Mouse (Mus musculus) heart, postnatal 14 days (tissue): ENCODE data around the gene Mmp15. TPM values are rescaled to one million over a fixed set of nuclear protein-coding genes. Genes with fewer than 3 reads are reported as not detected.
"Not testable (repeated sequence)": the region's sequence is repeated elsewhere in the genome, so short reads cannot be mapped to it uniquely, and the experiment has no call there.

ENCODE experiments used
- DNase-seq, 2 experiments: peaks; one replicate each; pipeline ENCODE4 v3.0.0; 2021 to 2022
- intact Hi-C: fragments of 180-260 bp; cut with DNase I; formaldehyde crosslinking; loops from one replicate; pipeline ENCODE4 v1.15.1; 2025
- total RNA-seq, 2 experiments: library from RNA; stranded (reverse); gene quantifications; 2 replicates each; pipeline ENCODE4 v1.2.3; 2021

Mmp15 gene
- total RNA-seq, 2 experiments from 2014 or later: 90.2 to 99.0 TPM

GRCm38 (mm10) chr8:95374429-95374828 is 22.4 kb downstream of the Mmp15 start:
- intact Hi-C loops: no loop called here
- no peak for DNase-seq

- intact Hi-C loops: no loop called here
- DNase-seq: no peak
These were observed 23.4 kb downstream of the Mmp15 start for GRCm38 (mm10) chr8:95375374-95375930.

GRCm38 (mm10) chr8:95376309-95376999 is 24.4 kb downstream of the Mmp15 start:
- intact Hi-C loops: loop anchor here (2.0 kb wide), 1 partner anchor 24 kb away; the partner anchor contains the start of gene Mmp15

GRCm38 (mm10) chr8:95377101-95377500 is 25.0 kb downstream of the Mmp15 start:
- intact Hi-C loops: loop anchor here (2.0 kb wide), 1 partner anchor 24 kb away; the partner anchor contains the start of gene Mmp15
- DNase-seq: no peak

More at GRCm38 (mm10) chr8:95376309-95376999, 24.4 kb downstream of the Mmp15 start:
- DNase-seq: no peak

GRCm38 (mm10) chr8:95377863-95378291 is 25.8 kb downstream of the Mmp15 start:
- intact Hi-C loops: loop anchor here (2.0 kb wide), 1 partner anchor 25 kb away; the partner anchor contains the start of gene Mmp15
- DNase-seq: peak; percentile 48 to 64

GRCm38 (mm10) chr8:95378928-95379327 is 26.9 kb downstream of the Mmp15 start:
- intact Hi-C loops, DNase-seq: not testable (repeated sequence)

GRCm38 (mm10) chr8:95380953-95381352 is 28.9 kb downstream of the Mmp15 start:
- DNase-seq: peak in 1 of 2 experiments; percentile 47
- intact Hi-C loops: no loop called here

GRCm38 (mm10) chr8:95381595-95381994 is 29.5 kb downstream of the Mmp15 start:
- intact Hi-C loops: no loop called here
- DNase-seq: no peak

GRCm38 (mm10) chr8:95384501-95384900 is 32.4 kb downstream of the Mmp15 start:
- intact Hi-C loops: no loop called here

GRCm38 (mm10) chr8:95386037-95386436 is 34.0 kb downstream of the Mmp15 start:
- intact Hi-C loops: no loop called here
- DNase-seq: no peak

More at GRCm38 (mm10) chr8:95384501-95384900, 32.4 kb downstream of the Mmp15 start:
- no peak for DNase-seq

GRCm38 (mm10) chr8:95387221-95387620 is 35.2 kb downstream of the Mmp15 start:
- DNase-seq: no peak
- intact Hi-C loops: no loop called here

GRCm38 (mm10) chr8:95387936-95388335 is 35.9 kb downstream of the Mmp15 start:
- no peak for DNase-seq
- intact Hi-C loops: no loop called here

- intact Hi-C loops: loop anchor here (5.0 kb wide), 2 partner anchors 37 to 38 kb away; partner anchors contain the start of gene Mmp15
These were observed 38.2 kb downstream of the Mmp15 start for GRCm38 (mm10) chr8:95390312-95390711.

GRCm38 (mm10) chr8:95391101-95391500 is 39.0 kb downstream of the Mmp15 start:
- no peak for DNase-seq
- intact Hi-C loops: loop anchor here (5.0 kb wide), 2 partner anchors 36 to 39 kb away; partner anchors contain the start of gene Mmp15

More at GRCm38 (mm10) chr8:95390312-95390711, 38.2 kb downstream of the Mmp15 start:
- DNase-seq: no peak

- DNase-seq: peak; percentile 42 to 44
- intact Hi-C loops: loop anchor here (5.0 kb wide), 2 partner anchors 35 to 40 kb away; partner anchors contain the start of gene Mmp15
These were observed 40.5 kb downstream of the Mmp15 start for GRCm38 (mm10) chr8:95392604-95393003.

GRCm38 (mm10) chr8:95395186-95395918 is 43.3 kb downstream of the Mmp15 start:
- intact Hi-C loops: no loop called here
- no peak for DNase-seq

GRCm38 (mm10) chr8:95396752-95397151 is 44.7 kb downstream of the Mmp15 start:
- intact Hi-C loops: no loop called here
- DNase-seq: no peak

GRCm38 (mm10) chr8:95397201-95397600 is 45.1 kb downstream of the Mmp15 start:
- no peak for DNase-seq
- intact Hi-C loops: no loop called here

- intact Hi-C loops: no loop called here
- no peak for DNase-seq
These were observed 47.1 kb downstream of the Mmp15 start for GRCm38 (mm10) chr8:95399131-95399530.

GRCm38 (mm10) chr8:95401091-95401490 is 49.0 kb downstream of the Mmp15 start:
- DNase-seq: no peak
- intact Hi-C loops: no loop called here

- intact Hi-C loops: no loop called here
- DNase-seq: peak in 1 of 2 experiments; percentile 44
These were observed 57.5 kb downstream of the Mmp15 start for GRCm38 (mm10) chr8:95409518-95409917.
